In genomic region chr13:111703396-111703795, GRCm38 (mm10) we compare ENCODE assay signal across 31 mouse cellular contexts.
"Had no signal": no experiment of that assay in that cellular context is flagged by ENCODE, and none has a peak within 500 bp of the region (broad histone marks: within the 10 kb centered on the region; RNA-seq: fewer than 3 reads in every experiment).

No protein-coding gene starts in this region.

- H3K4me3 ChIP-seq: limb, embryonic 10.5 days; limb, embryonic 12.5 days; limb, embryonic 13.5 days; limb, embryonic 15.5 days; liver, embryonic 12.5 days; liver, embryonic 13.5 days; liver, embryonic 15.5 days; lung, embryonic 15.5 days; megakaryocyte, embryonic 14.5 days; midbrain, embryonic 10.5 days; midbrain, embryonic 12.5 days; midbrain, embryonic 13.5 days; midbrain, embryonic 15.5 days; myocyte had no signal

- H3K9me3 ChIP-seq: limb, embryonic 10.5 days; limb, embryonic 12.5 days; limb, embryonic 13.5 days; limb, embryonic 15.5 days; liver, embryonic 12.5 days; liver, embryonic 13.5 days; liver, embryonic 15.5 days; lung, embryonic 15.5 days; megakaryocyte, embryonic 14.5 days; midbrain, embryonic 10.5 days; midbrain, embryonic 12.5 days; midbrain, embryonic 13.5 days; midbrain, embryonic 15.5 days had no signal

- H3K4me2 ChIP-seq: limb, embryonic 12.5 days; limb, embryonic 13.5 days; limb, embryonic 15.5 days; liver, embryonic 11.5 days; liver, embryonic 12.5 days; liver, embryonic 13.5 days; liver, embryonic 15.5 days; lung, embryonic 14.5 days; lung, embryonic 15.5 days; midbrain, embryonic 11.5 days; midbrain, embryonic 12.5 days; midbrain, embryonic 13.5 days; midbrain, embryonic 15.5 days had no signal

- H3K27me3 ChIP-seq: limb, embryonic 12.5 days; limb, embryonic 13.5 days; limb, embryonic 15.5 days; liver, embryonic 12.5 days; liver, embryonic 13.5 days; liver, embryonic 15.5 days; lung, embryonic 15.5 days; megakaryocyte, embryonic 14.5 days; midbrain, embryonic 12.5 days; midbrain, embryonic 13.5 days; midbrain, embryonic 15.5 days had no signal

- H3K27ac ChIP-seq: limb, embryonic 10.5 days; limb, embryonic 12.5 days; limb, embryonic 13.5 days; limb, embryonic 15.5 days; liver, embryonic 12.5 days; liver, embryonic 13.5 days; liver, embryonic 14.5 days; liver, embryonic 15.5 days; lung, embryonic 15.5 days; macrophage; midbrain, embryonic 10.5 days; midbrain, embryonic 12.5 days; midbrain, embryonic 13.5 days; midbrain, embryonic 15.5 days had no signal

- ATAC-seq: liver, embryonic 12.5 days; liver, postnatal 0 days; lung, postnatal 0 days; midbrain, embryonic 13.5 days; midbrain, embryonic 15.5 days; midbrain, embryonic 16.5 days had no signal

- H3K4me1 ChIP-seq: limb, embryonic 10.5 days; limb, embryonic 12.5 days; limb, embryonic 13.5 days; limb, embryonic 15.5 days; liver, embryonic 12.5 days; liver, embryonic 13.5 days; liver, embryonic 15.5 days; lung, embryonic 15.5 days; midbrain, embryonic 10.5 days; midbrain, embryonic 12.5 days; midbrain, embryonic 13.5 days; midbrain, embryonic 15.5 days had no signal

- DNase-seq: left cerebral cortex, postnatal 4 days; liver; liver, embryonic 13.5 days; liver, postnatal 0 days; lung, adult 18-20 months; lung, adult 2 months; lung, embryonic 14.5 days; lung, postnatal 10 days; lung, postnatal 14 days; lung, postnatal 36 days; lung, postnatal 4 days; midbrain, embryonic 14.5 days had no signal

- H3K9ac ChIP-seq: limb, embryonic 12.5 days; limb, embryonic 13.5 days; limb, embryonic 15.5 days; liver, embryonic 12.5 days; liver, embryonic 13.5 days; liver, embryonic 14.5 days; liver, embryonic 15.5 days; liver, postnatal 0 days; lung, embryonic 14.5 days; lung, embryonic 15.5 days; midbrain, embryonic 12.5 days; midbrain, embryonic 13.5 days; midbrain, embryonic 15.5 days had no signal
